Mouse (Mus musculus) thymus, postnatal 36 days (tissue): ENCODE data around the gene A3galt2.

Experiments used
- DNase-seq, 2 experiments: peaks; one replicate each; pipeline ENCODE4 v3.0.0; 2022; ENCODE audit warnings: mixed read lengths in 2 of 2

A3galt2 gene

DNA sequence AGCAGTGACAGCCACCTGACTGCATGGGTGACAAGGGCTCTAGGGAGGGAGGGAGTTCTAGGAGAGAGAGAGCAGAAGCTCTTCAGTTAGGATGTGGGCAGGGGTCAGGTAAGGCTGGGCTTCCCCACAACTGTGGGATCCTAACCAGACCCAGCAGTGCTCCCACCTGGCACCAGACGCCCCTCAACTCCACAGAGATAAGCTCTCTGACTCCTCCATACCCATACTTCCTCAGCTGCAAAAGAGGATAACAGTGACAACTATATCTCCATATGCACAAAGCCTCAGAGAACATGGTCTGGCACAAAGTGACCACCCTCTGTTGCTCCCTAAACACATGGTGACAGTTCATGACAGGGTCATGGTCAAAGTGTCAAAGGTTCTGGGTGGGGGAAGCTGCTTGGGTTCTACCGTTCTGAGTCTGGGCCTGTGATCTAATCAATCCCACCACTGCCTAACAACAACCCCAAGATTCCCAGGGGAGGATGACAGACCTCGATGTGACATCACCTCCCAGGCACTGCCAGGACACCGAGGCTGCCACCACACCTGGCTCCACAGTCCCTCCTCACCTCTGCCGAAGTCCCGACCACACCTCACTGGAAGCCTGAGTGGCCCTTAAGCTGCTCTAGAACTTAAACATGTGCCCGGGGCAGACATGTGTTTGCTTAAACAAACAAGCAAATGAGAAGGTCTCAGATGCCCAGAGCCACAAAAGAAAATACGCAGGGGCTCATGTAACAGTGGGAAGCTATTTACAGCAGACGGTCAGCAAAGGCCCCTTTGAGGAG is 46.7 kb downstream of the A3galt2 start:
- no peak for DNase-seq

DNA sequence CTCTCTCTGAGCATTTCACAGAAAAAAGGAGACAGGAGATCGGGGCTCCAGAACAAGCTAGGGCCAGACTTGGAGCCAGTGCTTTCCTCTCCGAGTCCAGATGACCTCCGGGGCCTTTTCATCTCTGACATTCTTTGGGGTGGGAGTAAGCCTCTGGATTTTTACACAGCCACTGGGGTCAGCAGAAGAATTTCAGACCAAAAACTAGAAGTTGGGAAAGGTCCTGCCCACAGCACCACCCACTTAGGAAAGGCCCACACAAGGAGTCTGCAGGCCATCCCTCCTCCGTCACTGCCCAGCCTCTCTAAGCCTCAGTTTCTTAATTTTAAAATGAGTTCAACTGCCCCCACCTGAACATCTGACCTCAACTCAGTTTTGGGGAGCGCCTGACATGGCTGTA is 48.4 kb downstream of the A3galt2 start:
- no peak for DNase-seq

DNA sequence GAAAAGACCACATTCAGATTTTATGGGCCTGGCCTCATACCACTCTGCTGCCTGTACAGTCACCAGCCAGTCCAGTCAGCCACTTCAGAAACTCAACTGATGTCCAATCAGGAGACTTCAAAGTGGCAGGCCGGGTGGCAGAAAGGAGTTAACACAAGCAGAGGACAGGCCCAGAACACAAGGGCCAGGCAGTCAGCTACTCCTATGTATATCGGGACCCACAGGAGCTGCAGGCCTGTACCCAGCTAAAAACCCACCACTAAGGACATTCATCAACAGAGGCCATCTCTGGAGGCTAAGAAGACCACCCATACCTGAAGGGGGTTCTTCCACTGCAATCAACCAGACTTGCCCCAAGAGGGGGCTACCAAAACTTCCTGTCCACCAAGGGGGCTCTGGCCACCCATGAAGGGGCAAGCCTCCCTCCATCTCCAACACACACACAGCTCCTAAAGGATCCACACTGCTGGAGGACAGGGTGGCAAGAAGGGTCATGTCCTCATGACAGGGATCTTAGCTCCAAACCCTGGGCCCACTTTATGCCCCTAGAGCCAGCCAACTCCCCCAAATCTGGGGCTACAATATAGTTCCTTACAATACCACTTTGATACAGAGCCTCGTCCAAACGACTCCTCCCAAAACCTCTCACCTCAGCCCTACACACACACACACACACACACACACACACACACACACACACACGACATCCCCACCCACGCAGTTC is 49.4 kb downstream of the A3galt2 start:
- peak in 1 of 2 experiments; percentile 21 for DNase-seq

GRCm38 (mm10) chr4:128805150-128806042 is 50.2 kb downstream of the A3galt2 start:
- peak in 1 of 2 experiments; percentile 44 for DNase-seq

GRCm38 (mm10) chr4:128806043-128806826 is 51.1 kb downstream of the A3galt2 start, which contains the start of gene Zfp362:
Gene Zfp362 (minus strand): TSS chr4:128806045.
- DNase-seq = peak; percentile 63 to 73

DNA sequence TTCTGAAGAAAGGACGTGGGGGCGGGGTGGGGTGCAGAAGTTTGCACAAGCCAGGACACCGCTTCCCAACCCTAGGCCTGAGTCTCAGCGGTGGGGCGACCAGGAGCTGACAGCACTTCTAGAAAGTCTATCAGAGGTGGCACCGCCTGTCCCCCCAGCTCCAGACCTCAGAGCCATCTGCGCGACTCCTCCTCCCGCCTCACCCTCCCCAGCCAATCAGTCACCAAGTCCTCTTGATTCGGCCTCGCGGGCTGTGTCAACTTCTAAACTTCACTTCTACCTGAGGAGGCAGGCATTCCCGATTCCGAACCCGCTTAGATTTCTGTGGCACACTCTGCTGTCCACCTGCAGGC is 51.6 kb downstream of the A3galt2 start:
- peak; percentile 42 to 63 for DNase-seq

- peak; percentile 55 to 62 for DNase-seq
Measured at GRCm38 (mm10) chr4:128811382-128812056, 56.4 kb downstream of the A3galt2 start.

- no peak for DNase-seq
Measured at GRCm38 (mm10) chr4:128817011-128817410, 61.8 kb downstream of the A3galt2 start.
